Mouse (Mus musculus): ENCODE results near the gene Hivep3.

The Hivep3 gene

GRCm38 (mm10) chr4:120152648-120153047 is 419.1 kb downstream of the Hivep3 start:
- no peak for DNase-seq (ENCODE audit: low read depth)

- no peak for DNase-seq (ENCODE audit: low read depth)
These were observed 420.2 kb downstream of the Hivep3 start for GRCm38 (mm10) chr4:120153736-120154135.

- DNase-seq (ENCODE audit: low read depth): no peak
These were observed 425.2 kb downstream of the Hivep3 start for GRCm38 (mm10) chr4:120158714-120159310.

DNA sequence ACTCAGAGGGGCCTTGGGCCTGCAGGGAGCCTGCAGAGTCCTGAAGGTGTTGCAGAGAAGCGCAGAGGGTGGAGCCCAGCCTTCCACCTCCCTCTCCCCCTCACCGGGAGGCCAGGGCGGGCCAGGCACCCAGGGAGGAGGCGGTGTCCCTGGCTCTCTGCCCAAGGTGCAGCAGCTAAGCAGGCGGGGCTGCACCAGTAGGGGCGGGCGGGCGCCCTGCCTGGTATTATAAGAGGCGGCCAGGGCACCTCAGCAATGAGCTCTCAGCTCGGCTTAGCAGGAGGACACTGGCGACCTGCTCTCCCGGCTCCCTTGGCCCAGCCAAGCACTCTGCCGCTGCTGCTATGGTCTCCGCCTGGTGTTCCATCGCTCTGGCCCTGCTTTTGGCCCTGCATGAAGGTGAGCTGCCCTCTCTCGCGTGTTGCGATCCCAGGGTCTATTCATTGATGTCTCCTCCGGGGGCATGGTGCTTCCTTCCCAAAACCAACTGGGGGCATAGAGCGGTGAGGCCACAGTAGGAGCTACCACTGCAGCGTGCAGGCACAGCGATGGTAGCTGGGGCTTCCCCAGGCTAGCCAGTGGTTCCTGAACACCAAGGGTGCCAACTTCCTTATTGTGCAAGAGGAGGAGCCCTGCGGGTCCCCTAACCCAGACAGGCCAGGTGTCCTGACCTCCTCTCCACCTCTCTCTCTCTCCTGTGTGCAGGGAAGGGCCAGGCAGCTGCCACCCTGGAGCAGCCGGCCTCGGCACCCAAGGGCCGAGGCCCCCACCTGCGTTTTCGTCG is 427.8 kb downstream of the Hivep3 start, which contains the start of gene Edn2:
Gene Edn2 (plus strand): TSS at position 41 of the 784 bp plus-strand sequence.
- no peak for DNase-seq (ENCODE audit: low read depth)

GRCm38 (mm10) chr4:120162586-120162985 is 429.0 kb downstream of the Hivep3 start:
- DNase-seq (ENCODE audit: low read depth): no peak

DNA sequence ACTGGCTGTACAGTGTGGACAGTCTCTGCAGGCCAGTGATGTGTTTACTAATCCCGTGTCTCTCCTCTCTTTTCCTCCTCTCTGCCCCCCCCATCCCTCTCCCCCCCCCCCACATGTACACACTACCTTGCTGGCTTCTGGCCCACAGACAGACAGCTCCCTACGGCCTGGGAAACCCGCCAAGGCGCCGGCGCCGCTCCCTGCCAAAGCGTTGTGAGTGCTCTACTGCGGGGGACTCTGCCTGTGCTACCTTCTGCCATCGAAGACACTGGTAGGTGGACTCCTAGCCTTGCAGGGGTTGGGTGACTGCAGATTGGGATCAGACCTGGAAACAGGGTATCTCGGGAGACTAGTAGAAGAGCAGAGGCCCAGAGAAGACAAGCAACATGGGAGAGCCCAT is 429.7 kb downstream of the Hivep3 start:
- no peak for DNase-seq (ENCODE audit: low read depth)

- DNase-seq (ENCODE audit: low read depth): no peak
These were observed 430.7 kb downstream of the Hivep3 start for GRCm38 (mm10) chr4:120164316-120164715.

GRCm38 (mm10) chr4:120167778-120168177 is 434.2 kb downstream of the Hivep3 start:
- no peak for DNase-seq (ENCODE audit: low read depth)

GRCm38 (mm10) chr4:120168346-120168745 is 434.8 kb downstream of the Hivep3 start:
- no peak for DNase-seq (ENCODE audit: low read depth)

DNA sequence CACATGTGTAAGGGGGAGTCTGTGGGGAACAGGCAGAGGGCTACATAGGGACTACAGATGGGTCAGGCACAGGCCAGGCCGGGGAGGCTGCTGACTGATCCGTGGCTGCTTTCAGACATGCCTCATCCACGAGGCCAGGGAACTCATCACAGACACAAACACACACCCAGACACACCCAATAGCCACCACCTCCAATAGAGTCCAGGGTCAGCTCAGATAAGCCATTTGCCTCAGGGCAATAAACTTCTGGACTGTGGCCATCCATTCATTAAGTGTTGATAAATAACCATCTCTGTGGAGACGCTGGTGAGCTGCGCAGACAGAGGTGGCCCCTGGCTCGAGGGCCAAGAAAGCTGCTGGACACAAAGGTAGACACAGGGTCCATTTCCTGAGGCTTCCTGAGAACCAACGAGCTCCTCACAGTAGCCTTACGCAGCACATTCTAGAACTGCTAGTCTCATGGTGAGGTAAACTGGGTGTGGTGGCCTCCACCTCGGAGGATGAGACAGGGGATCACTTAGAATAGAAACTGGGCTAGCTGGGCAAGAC is 436.9 kb downstream of the Hivep3 start:
- DNase-seq (ENCODE audit: low read depth): no peak

DNA sequence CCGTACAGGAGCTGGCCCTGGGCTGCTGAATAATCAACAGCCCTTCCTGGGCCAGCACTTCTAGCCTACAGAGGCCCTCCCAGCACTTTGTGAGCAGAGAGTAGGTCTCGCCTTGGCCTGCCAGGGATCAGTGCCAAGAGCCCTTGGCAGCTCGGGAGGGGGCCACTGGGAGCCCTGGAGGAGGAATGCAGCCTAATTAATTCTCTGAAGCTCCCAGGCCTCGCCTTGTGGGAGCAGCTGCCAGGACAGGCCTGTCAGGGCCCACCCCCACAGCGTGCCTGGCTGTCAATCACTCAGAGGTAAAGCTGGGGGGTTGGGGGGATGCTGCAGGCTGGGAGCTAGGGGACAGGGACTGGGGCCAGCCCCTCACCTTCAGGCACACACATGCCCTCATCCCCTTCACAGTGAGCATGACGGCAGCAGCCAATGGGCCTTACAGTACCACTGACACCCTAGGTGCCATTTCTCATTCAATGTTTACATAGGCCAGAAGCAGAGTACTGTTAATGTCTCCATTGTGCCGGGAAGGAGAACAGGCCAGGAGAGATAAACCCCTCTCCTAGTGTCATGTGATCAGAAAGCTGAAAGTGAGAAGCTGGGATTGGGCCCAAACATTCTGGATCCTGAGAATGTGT is 438.6 kb downstream of the Hivep3 start:
- DNase-seq (ENCODE audit: low read depth): no peak

DNA sequence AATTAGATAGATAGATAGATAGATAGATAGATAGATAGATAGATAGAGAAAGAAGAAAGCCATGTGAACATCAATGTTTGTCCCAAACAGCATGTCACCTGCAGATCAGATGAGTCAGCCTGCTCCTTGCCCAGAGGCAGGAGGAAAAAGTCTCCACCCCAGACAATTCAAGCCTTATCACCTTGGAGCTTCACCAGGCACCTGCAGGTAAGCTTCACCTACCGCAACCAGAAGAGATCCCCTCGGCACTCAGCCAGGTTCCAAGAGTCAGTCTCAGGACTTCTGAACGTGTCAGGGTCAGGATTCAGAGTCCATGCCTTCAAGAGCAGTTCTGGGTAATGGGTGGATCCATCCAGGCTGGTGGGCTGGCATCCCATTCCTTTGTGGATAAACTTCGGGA is 445.5 kb downstream of the Hivep3 start:
- DNase-seq (ENCODE audit: low read depth): no peak

DNA sequence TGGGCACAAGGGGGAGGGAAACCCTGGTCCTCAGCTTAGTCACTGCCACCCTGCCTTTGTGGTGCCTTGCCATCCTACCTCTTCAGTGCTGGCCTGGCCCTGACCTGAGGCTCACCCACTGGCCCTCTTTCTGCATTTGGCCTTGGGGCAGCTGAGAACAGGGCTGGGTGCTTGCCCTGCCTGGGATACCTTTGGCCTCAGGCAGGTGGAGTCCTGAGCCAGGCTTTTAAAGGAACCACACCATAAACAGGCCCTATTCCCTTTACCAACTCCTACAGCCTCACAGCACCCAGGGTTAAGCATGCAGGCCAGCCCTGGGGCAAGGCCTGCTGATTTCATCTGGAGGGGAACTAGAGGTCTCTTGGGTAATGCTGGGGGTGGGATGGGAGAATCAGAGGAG is 447.0 kb downstream of the Hivep3 start:
- no peak for DNase-seq (ENCODE audit: low read depth)

DNA sequence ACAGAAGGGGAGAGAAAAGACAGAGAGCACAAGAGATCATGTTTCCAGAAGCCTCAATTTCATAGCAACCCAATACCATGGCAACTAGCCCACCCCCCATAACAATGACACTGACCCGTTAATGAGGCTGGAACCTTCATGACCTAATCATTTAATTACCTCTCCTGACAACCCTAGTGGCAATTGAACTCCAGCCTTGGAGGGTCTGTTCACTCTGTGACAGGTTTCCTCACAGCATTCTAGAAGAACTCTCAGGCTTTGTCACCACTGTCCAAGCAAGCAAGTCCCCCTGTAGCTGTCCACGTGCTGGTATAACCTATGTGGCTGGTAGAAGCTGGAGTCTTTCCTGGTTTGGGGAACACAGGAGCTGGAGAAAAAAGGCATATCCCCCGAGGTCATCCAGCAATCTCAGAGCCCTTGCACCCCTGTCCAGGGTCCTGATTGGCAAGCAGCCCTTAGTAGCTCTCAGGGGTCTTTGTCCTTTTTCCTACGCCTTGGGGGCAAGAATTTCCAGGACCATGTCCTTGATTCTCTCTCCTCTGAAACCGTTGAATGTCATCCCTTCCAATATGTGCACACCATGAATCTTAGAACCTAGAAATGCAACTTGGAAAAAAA is 450.9 kb downstream of the Hivep3 start:
- no peak for DNase-seq (ENCODE audit: low read depth)

DNA sequence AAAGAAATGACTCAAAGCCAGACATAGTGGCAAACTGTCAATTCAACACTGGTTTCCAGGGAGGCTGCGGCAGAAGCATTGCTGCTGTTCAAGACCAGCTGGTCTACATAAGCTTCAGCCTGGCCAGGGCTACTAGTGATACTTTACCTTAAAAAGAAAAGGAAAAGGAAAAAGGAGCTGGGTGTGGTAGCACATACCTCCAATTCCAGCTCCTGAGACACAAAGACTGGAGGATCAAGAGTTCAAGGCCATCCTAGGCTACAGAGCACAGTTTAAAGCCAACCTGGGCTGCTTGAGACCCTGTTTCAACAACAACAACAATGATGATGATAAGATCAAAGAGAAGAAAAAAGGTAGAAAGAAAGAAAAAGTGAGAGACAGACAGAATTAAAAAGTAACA is 452.9 kb downstream of the Hivep3 start:
- no peak for DNase-seq (ENCODE audit: low read depth)

- DNase-seq (ENCODE audit: low read depth): no peak
These were observed 453.4 kb downstream of the Hivep3 start for GRCm38 (mm10) chr4:120186934-120187333.
